Mouse (Mus musculus) midbrain, embryonic 15.5 days (tissue): ENCODE measurements at regions not wholly inside any gene's neighbourhood (a gene's known extent, or its start where the extent isn't known, plus 50 kb on each side); places are given as distances from the start of the nearest gene placed in this dataset. TPM values are rescaled to one million over a fixed set of nuclear protein-coding genes. Genes with fewer than 3 reads are reported as not detected.

Experiments used
- ATAC-seq: fragments of 200-750 bp; cut with Nextera tagmentation; replicated peaks from 2 replicates; pipeline ENCODE4 v1.8.0; 2017; ENCODE audit warnings: moderate TSS enrichment
- H3K27ac ChIP-seq: fragments of 300-500 bp; sonication (generic); 2 replicates; pipeline ENCODE4 v1.5.1; 2015; ENCODE audit warnings: mild to moderate bottlenecking, inconsistent platforms
- H3K27me3 ChIP-seq: fragments of 300-500 bp; sonication (generic); replicated peaks from 2 replicates; pipeline ENCODE4 v1.6.1; 2015; ENCODE audit warnings: inconsistent platforms
- H3K36me3 ChIP-seq: fragments of 300-500 bp; sonication (generic); replicated peaks from 2 replicates; pipeline ENCODE4 v1.6.1; 2015; ENCODE audit warnings: inconsistent platforms
- H3K4me1 ChIP-seq: fragments of 300-500 bp; sonication (generic); 2 replicates; pipeline ENCODE4 v1.6.1; 2015; ENCODE audit warnings: inconsistent platforms
- H3K4me2 ChIP-seq: fragments of 300-500 bp; sonication (generic); 2 replicates; pipeline ENCODE4 v1.6.1; 2015; ENCODE audit warnings: inconsistent platforms, mild to moderate bottlenecking, moderate library complexity
- H3K4me3 ChIP-seq: fragments of 300-500 bp; sonication (generic); 2 replicates; pipeline ENCODE4 v1.5.1; 2015; ENCODE audit warnings: mild to moderate bottlenecking, inconsistent platforms
- H3K9ac ChIP-seq: fragments of 300-500 bp; sonication (generic); 2 replicates; pipeline ENCODE4 v1.6.1; 2015; ENCODE audit warnings: mild to moderate bottlenecking, inconsistent platforms
- H3K9me3 ChIP-seq: fragments of 300-500 bp; sonication (generic); 2 replicates; pipeline ENCODE4 v1.6.1; 2016; ENCODE audit warnings: inconsistent platforms
- WGBS: fragments of 180-500 bp; shearing (Covaris S2); methylation state at CpG from one replicate; pipeline ENCODE4 v1.1.7; 2015; ENCODE audit warnings: mixed read lengths; 5-methylcytosine and 5-hydroxymethylcytosine counted together
- microRNA-seq: library from miRNA; unstranded; fragments of <30 nt; microRNA quantifications from one replicate; pipeline ENCODE4, GENCODE M21; 2016

DNA sequence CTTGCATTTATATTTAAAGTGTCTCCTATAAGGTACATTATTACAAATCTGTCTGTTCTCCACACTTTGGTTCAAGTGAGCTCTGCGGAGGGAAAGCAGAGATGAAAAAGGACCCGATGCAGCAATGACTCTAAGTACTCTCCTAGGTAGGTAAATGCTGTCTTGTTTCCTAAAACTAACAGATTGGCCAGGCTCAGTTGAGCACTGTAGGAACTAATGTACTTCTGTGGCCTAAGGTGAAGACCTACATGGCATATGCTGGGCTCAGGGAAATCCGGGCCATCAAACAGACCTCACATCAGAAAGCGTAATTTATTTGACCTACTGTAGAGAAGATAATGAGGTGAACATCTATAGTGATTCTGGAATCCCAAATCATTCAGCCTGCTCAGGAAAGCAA, 205.2 kb downstream of the S1pr1 start:
- ATAC-seq: no peak
- WGBS: 93% methylated on average over 4 of the region's 4 CpGs

DNA sequence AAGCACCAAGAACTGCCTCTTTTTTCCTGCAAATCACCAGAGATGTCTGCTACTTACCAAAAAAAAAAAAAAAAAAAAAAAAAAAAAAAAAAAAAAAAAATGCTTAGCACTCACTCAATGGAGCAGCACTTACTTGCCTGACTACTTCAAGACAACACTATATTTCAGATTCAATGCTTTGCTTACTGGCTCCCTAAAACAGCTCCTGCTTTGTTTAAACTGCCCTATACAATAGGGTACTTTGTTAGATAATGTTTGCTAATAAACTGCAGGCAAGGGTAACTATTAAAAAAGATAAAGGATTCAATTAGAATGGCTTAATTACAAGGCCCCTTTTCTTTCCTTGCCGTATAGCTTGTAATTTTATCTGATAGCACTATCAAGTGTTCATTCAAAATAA, 217.5 kb downstream of the S1pr1 start:
- Histone ChIP-seq H3K9ac (no peak overlapping the region), H3K27ac (no peak overlapping the region), H3K4me1 (no peaks in the 10 kb centered on the region), H3K4me3 (no peak overlapping the region), H3K9me3 (no peaks in the 10 kb centered on the region), H3K4me2 (no peak overlapping the region), H3K36me3 (no peaks in the 10 kb centered on the region), H3K27me3 (no peaks in the 10 kb centered on the region)
- no peak for ATAC-seq
- WGBS: 54% methylated on average over 1 of the region's 1 CpGs

More for the DNA sequence above, 205.2 kb downstream of the S1pr1 start:
- Histone ChIP-seq H3K27ac (no peak overlapping the region), H3K36me3 (no peaks in the 10 kb centered on the region), H3K9me3 (no peaks in the 10 kb centered on the region), H3K27me3 (no peaks in the 10 kb centered on the region), H3K4me2 (no peak overlapping the region), H3K4me1 (no peaks in the 10 kb centered on the region), H3K4me3 (no peak overlapping the region), H3K9ac (no peak overlapping the region)

DNA sequence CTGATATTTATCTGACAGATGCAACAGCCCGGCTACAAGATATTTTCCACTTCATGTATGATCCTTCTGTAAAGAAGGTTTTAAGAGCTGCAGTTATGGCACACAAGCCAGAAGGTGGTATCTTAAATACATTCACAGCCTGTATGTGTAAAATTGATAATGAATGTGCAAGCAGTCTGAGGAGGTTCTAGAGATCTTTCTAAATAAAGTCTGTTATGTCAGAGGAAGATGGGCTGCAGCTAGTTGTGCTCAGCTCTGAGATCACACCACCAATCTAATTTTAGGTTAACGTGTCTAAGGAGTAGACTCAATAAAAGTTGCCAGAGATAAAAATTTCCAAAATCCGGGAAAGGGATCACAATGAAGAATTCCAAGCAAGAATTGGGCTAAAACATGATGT, 218.8 kb downstream of the S1pr1 start:
- no peak overlapping the region for H3K4me3 ChIP-seq
- H3K27ac ChIP-seq: no peak overlapping the region
- no peaks in the 10 kb centered on the region for H3K4me1 ChIP-seq
- no peaks in the 10 kb centered on the region for H3K36me3 ChIP-seq
- no peak for ATAC-seq
- no peak overlapping the region for H3K4me2 ChIP-seq
- no peak overlapping the region for H3K9ac ChIP-seq
- H3K9me3 ChIP-seq: no peaks in the 10 kb centered on the region
- WGBS: 81% methylated on average over 3 of the region's 3 CpGs
- H3K27me3 ChIP-seq: no peaks in the 10 kb centered on the region

DNA sequence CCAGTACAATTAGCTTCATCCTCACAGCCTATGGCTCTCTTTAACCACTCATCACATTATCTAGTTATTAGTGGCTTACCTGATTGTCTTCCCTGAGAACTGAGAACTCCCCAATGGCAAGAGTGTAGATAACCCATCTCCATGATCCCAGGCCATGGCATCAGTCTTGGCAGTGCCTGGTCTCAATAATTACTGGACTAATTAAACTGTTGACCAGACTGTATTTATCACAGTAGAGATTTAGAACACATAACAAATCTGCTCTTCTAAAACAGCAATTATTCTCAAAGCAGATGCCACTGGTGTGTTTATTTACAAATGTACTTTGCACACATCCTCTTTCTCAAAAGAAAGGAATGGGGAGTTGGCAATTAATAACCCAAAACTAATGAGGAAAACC, 219.2 kb downstream of the S1pr1 start:
- H3K9ac ChIP-seq: no peak overlapping the region
- no peaks in the 10 kb centered on the region for H3K9me3 ChIP-seq
- no peaks in the 10 kb centered on the region for H3K4me1 ChIP-seq
- no peak for ATAC-seq
- no peak overlapping the region for H3K27ac ChIP-seq
- H3K4me3 ChIP-seq: no peak overlapping the region
- no peaks in the 10 kb centered on the region for H3K27me3 ChIP-seq
- H3K4me2 ChIP-seq: no peak overlapping the region
- no peaks in the 10 kb centered on the region for H3K36me3 ChIP-seq

DNA sequence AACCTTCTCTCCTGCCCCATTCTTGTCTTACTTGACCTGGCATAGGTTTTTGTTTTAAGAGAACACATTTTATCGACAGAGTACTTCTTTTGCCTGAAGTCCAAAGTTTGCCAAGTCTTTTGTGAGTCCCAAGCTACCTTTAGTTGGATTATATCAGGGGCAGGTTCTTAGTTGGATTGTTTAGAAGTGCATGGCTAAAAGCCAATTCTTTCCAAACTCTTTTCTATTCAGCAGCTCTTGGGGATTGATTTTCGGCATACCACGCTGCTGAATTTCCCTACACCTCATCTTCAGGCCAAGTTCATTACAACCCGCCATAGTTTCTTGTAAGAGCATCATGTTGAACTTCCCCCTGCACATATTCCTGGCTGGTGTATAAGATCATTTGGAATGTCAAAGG, 245.9 kb downstream of the S1pr1 start:
- Histone ChIP-seq H3K27ac (no peak overlapping the region), H3K4me2 (no peak overlapping the region), H3K27me3 (no peaks in the 10 kb centered on the region), H3K9me3 (0 out of 2 replicates have a peak, but pooled peaks cover 3% of the 10 kb centered on the region), H3K9ac (no peak overlapping the region), H3K36me3 (no peaks in the 10 kb centered on the region), H3K4me3 (no peak overlapping the region), H3K4me1 (no peaks in the 10 kb centered on the region)
- no peak for ATAC-seq
- WGBS: 72% methylated on average over 4 of the region's 4 CpGs

DNA sequence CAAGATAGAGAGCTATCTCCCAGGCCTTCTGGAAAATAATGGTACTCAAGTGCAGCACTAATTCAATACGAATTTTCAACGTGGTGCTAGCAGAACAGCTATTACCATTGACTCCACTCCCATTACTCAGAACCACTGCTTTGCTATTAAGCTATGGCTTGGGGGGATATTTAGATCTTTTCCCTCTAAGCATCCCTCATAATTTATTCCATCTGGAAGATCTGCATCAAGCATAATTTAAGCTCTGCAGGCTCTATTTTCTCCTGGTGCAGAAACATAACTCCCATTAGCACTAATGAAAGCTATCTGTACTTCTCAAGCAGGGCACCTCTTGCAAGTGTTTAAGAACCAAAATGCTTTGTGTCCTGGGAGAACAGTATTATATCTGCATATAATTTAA, 247.0 kb downstream of the S1pr1 start:
- H3K27ac ChIP-seq: no peak overlapping the region
- no peak overlapping the region for H3K4me3 ChIP-seq
- ATAC-seq: no peak
- H3K9me3 ChIP-seq: 0 out of 2 replicates have a peak, but pooled peaks cover 3% of the 10 kb centered on the region
- no peaks in the 10 kb centered on the region for H3K4me1 ChIP-seq
- 60% methylated on average over 2 of the region's 2 CpGs for WGBS
- no peaks in the 10 kb centered on the region for H3K36me3 ChIP-seq
- H3K9ac ChIP-seq: no peak overlapping the region
- no peak overlapping the region for H3K4me2 ChIP-seq
- no peaks in the 10 kb centered on the region for H3K27me3 ChIP-seq

DNA sequence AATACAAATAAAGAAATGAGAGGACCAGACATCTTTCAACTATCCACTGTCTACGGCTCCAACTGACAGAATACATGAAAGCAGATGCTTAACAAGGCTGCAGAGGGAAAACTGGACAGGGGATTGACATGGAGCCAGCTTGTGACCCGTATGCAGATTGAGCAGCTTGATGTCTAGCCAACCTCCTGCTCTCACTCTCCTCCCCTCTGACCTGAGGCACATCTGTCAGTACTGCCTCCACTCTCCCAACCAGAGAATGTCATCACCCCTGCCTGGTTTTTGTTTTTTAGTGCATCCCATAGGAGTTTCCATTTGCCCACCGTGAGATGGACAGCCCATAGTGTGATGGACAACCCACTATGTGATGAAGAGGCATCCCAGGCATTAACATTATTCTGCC, 252.2 kb downstream of the S1pr1 start:
- Histone ChIP-seq H3K9ac (no peak overlapping the region), H3K27ac (no peak overlapping the region), H3K9me3 (no peaks in the 10 kb centered on the region), H3K4me3 (no peak overlapping the region), H3K27me3 (no peaks in the 10 kb centered on the region), H3K36me3 (no peaks in the 10 kb centered on the region), H3K4me1 (no peaks in the 10 kb centered on the region), H3K4me2 (no peak overlapping the region)
- ATAC-seq: no peak
- 77% methylated on average over 3 of the region's 3 CpGs for WGBS

Small RNA genes in the stretch of these regions (microRNA-seq; reads per million reads assigned to microRNA genes)
- not detected for gene Gm25347
